Comparison of ENCODE assay signal across 18 mouse cellular contexts in the genomic region with DNA sequence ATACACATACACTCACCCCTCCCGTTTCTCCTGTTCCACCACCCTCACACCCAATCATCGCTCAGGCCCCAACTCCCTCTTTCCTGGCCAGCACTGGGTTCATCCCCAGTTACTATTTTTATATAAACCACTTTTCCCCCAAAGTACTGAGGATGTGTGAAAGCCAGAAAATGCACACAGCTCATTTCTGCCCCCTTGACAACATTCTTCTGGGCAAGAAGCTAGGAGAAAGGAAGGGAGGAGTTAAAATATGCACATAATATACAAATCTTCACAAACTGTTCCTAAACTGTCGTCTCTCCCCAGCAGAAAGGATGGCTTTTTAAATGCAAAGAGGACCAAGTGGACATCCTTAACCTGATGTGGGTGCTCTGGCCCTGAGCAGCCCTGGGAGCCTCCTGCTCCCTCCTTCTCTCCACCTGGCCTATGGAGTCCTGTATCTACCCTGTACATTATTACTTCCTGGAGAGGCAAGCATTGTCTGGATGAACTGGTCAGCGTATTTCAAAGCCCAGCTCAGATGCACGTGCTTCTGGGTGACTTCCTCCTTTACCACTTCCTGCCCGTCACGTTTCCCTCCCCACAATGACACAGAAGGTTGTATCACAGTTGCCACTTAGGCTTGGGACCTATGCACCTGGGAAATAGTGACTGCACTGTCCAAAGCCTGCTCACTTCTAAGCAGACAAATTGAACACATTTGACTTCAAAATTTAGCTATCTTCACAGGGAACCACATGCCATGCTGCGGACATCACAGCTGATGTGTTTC.
DNase-seq lines count a peak whose midpoint lies in the region; ATAC-seq lines count a peak whose summit lies in the region.
"Had no signal": no experiment of that assay in that cellular context is flagged by ENCODE, and none has a peak within 500 bp of the region (broad histone marks: within the 10 kb centered on the region; RNA-seq: fewer than 3 reads in every experiment).

No protein-coding gene starts in this region.

- H3K4me3 ChIP-seq in heart, embryonic 11.5 days (ENCODE audit: low read depth, low read length), result no peak overlapping the region
- H3K4me3 ChIP-seq in forebrain, embryonic 16.5 days (replicated peaks; ENCODE audit: low read length), result no peak overlapping the region
- H3K4me3 ChIP-seq: forebrain, embryonic 15.5 days; limb, embryonic 13.5 days had no signal

- no peaks in the 10 kb centered on the region for H3K9me3 ChIP-seq in heart, embryonic 11.5 days (replicated peaks; ENCODE audit: control insufficient read depth, low read length)
- H3K9me3 ChIP-seq in forebrain, embryonic 16.5 days (ENCODE audit: control insufficient read depth, low read length), result no peaks in the 10 kb centered on the region
- H3K9me3 ChIP-seq: forebrain, embryonic 15.5 days; limb, embryonic 13.5 days had no signal

- H3K27ac ChIP-seq in heart, embryonic 11.5 days (ENCODE audit: low read depth, low read length), result no peak overlapping the region
- no peak overlapping the region for H3K27ac ChIP-seq in forebrain, embryonic 16.5 days (ENCODE audit: low read length)
- H3K27ac ChIP-seq: forebrain, embryonic 15.5 days; limb, embryonic 13.5 days; stomach, postnatal 0 days had no signal

- H3K27me3 ChIP-seq in heart, embryonic 11.5 days (ENCODE audit: control insufficient read depth, insufficient read depth, low read length), result no peaks in the 10 kb centered on the region
- no peaks in the 10 kb centered on the region for H3K27me3 ChIP-seq in forebrain, embryonic 16.5 days (replicated peaks; ENCODE audit: control insufficient read depth, insufficient read depth, low read length)
- H3K27me3 ChIP-seq: forebrain, embryonic 15.5 days; limb, embryonic 13.5 days; Patski had no signal

- peak; percentile 12 for DNase-seq in right cerebral cortex, adult 18-20 months
- DNase-seq in right cerebral cortex, postnatal 36 days (ENCODE audit: low spot score in 2 of 2), result no peak
- DNase-seq in brain, adult 2 months (ENCODE audit: low read depth, low spot score), result peak; percentile 50
- peak; percentile 62 to 63 for DNase-seq in natural killer cell, adult 2 months (ENCODE audit: low spot score in 2 of 2)
- peak; percentile 70 for DNase-seq in thymus, postnatal 25 days
- no peak for DNase-seq in urinary bladder, postnatal 10 days (ENCODE audit: low spot score)
- DNase-seq: adrenal gland, adult 2 months; cerebellum, adult 8-10 months; heart, postnatal 14 days; kidney, postnatal 14 days; lung, adult 18-20 months; right cerebral cortex, postnatal 14 days had no signal

- no peak overlapping the region for H3K4me2 ChIP-seq in heart, embryonic 11.5 days
- H3K4me2 ChIP-seq in forebrain, embryonic 16.5 days (ENCODE audit: low read length), result no peak overlapping the region
- H3K4me2 ChIP-seq: forebrain, embryonic 15.5 days; limb, embryonic 13.5 days had no signal

- 0 out of 2 replicates have a peak, but pooled peaks cover 4% of the 10 kb centered on the region for H3K4me1 ChIP-seq in heart, embryonic 11.5 days (ENCODE audit: control insufficient read depth, insufficient read depth, low read length)
- H3K4me1 ChIP-seq in forebrain, embryonic 16.5 days (replicated peaks; ENCODE audit: control insufficient read depth, insufficient read depth, low read length), result peaks cover 14% of the 10 kb centered on the region

- no peak for ATAC-seq in heart, embryonic 11.5 days (replicated peaks; ENCODE audit: insufficient number of reproducible peaks, low FRiP score, low TSS enrichment)
- ATAC-seq in forebrain, embryonic 16.5 days, result no peak
- ATAC-seq: forebrain, embryonic 15.5 days; Patski had no signal

- H3K9ac ChIP-seq in heart, embryonic 11.5 days (ENCODE audit: low read depth, low read length), result no peak overlapping the region
- no peak overlapping the region for H3K9ac ChIP-seq in forebrain, embryonic 16.5 days (replicated peaks; ENCODE audit: low read depth, low read length)
- H3K9ac ChIP-seq: forebrain, embryonic 15.5 days; limb, embryonic 13.5 days had no signal

- WGBS in heart, embryonic 11.5 days (ENCODE audit: insufficient replicate concordance), result 73% methylated on average over 8 of the region's 8 CpGs
- 85% methylated on average over 8 of the region's 8 CpGs for WGBS in forebrain, embryonic 16.5 days

- H3K36me3 ChIP-seq in heart, embryonic 11.5 days (ENCODE audit: control insufficient read depth, insufficient read depth, low read length), result no peaks in the 10 kb centered on the region
- H3K36me3 ChIP-seq in forebrain, embryonic 16.5 days (ENCODE audit: control insufficient read depth, insufficient read depth), result no peaks in the 10 kb centered on the region
- H3K36me3 ChIP-seq: forebrain, embryonic 15.5 days; limb, embryonic 13.5 days had no signal

Comparison
In these comparisons a context has a peak if more than half of its experiments do, and no peak if none do; other contexts are left out.
1. DNase-seq: peak in right cerebral cortex, adult 18-20 months (single experiment), brain, adult 2 months (single experiment), natural killer cell, adult 2 months (2 of 2) and thymus, postnatal 25 days (single experiment); none in right cerebral cortex, postnatal 36 days (0 of 2) and urinary bladder, postnatal 10 days (single experiment).